Mouse (Mus musculus) ovary, adult 2 months (tissue): Measurements from ENCODE around the gene Mmp14. TPM values are rescaled to one million over a fixed set of nuclear protein-coding genes. Genes with fewer than 3 reads are reported as not detected.

ENCODE experiments used
- polyA plus RNA-seq: library from polyadenylated mRNA; depleted of rRNA; stranded (reverse); fragments of >200 nt; gene quantifications from 2 replicates; pipeline ENCODE4 v1.2.3, GENCODE M21; 2012; rRNA removed

The Mmp14 gene
- 466 and 518 TPM in 2 replicates for polyA plus RNA-seq

GRCm38 (mm10) chr14:54431334-54432077 lies at the start of gene Mmp14:
Gene Mmp14, plus strand, starts transcription at chr14:54431612.

GRCm38 (mm10) chr14:54417623-54418081 lies 13.8 kb upstream of the Mmp14 start, which contains the start of gene Slc7a7:
Gene Slc7a7, minus strand, starts transcription at chr14:54417780.

GRCm38 (mm10) chr14:54426689-54427398 lies 4.6 kb upstream of the Mmp14 start, which contains the start of gene Mrpl52:
Gene Mrpl52, plus strand, starts transcription at chr14:54426909.

GRCm38 (mm10) chr14:54463959-54464292 lies 32.5 kb downstream of the Mmp14 start, which contains the start of gene Lrp10:
Gene Lrp10, plus strand, starts transcription at chr14:54464137.

GRCm38 (mm10) chr14:54475941-54476844 lies 44.8 kb downstream of the Mmp14 start, which contains the start of gene Rem2:
Gene Rem2, plus strand, starts transcription at chr14:54476100.

Other genes with a start within 250 kb of the Mmp14 start
- 639 and 968 TPM in 2 replicates for gene Dad1, start 177.5 kb upstream of the Mmp14 start, polyA plus RNA-seq
- 131 and 187 TPM in 2 replicates for gene Abhd4, start 177.4 kb upstream of the Mmp14 start, polyA plus RNA-seq
- not detected in 2 replicates for gene Olfr49, start 146.7 kb upstream of the Mmp14 start, polyA plus RNA-seq
- gene Oxa1l, start 70.8 kb upstream of the Mmp14 start, polyA plus RNA-seq = 241 and 250 TPM in 2 replicates
- 29.5 and 33.5 TPM in 2 replicates for gene Slc7a7, start 13.8 kb upstream of the Mmp14 start, polyA plus RNA-seq
- gene Mrpl52, start 4.7 kb upstream of the Mmp14 start, polyA plus RNA-seq = 312 and 887 TPM in 2 replicates
- 183 and 195 TPM in 2 replicates for gene Lrp10, start 32.5 kb downstream of the Mmp14 start, polyA plus RNA-seq
- 5.3 and 7.4 TPM in 2 replicates for gene Rem2, start 44.5 kb downstream of the Mmp14 start, polyA plus RNA-seq
- gene Prmt5, start 85.9 kb downstream of the Mmp14 start, polyA plus RNA-seq = 26.2 and 38.4 TPM in 2 replicates
- gene Haus4, start 123.0 kb downstream of the Mmp14 start, polyA plus RNA-seq = 18.1 and 26.5 TPM in 2 replicates
- 36.7 and 50.0 TPM in 2 replicates for gene Ajuba, start 145.9 kb downstream of the Mmp14 start, polyA plus RNA-seq
- gene 4931414P19Rik, start 174.4 kb downstream of the Mmp14 start, polyA plus RNA-seq = 6.8 and 9.0 TPM in 2 replicates
- gene Psmb5, start 186.4 kb downstream of the Mmp14 start, polyA plus RNA-seq = 210 and 317 TPM in 2 replicates
- 0.20 and 0.33 TPM in 2 replicates for gene Psmb11, start 189.8 kb downstream of the Mmp14 start, polyA plus RNA-seq
- not detected in 2 replicates for gene Gm17606, start 209.3 kb downstream of the Mmp14 start, polyA plus RNA-seq
- 16.8 and 16.9 TPM in 2 replicates for gene Cdh24, start 209.8 kb downstream of the Mmp14 start, polyA plus RNA-seq